Mouse (Mus musculus) left cerebral cortex, adult 8-10 months (tissue): Measurements from ENCODE around the gene Zfp68. TPM values are rescaled to one million over a fixed set of nuclear protein-coding genes. Genes with fewer than 3 reads are reported as not detected.
A peak's percentile ranks its signal among the peaks of the same experiment; 100 is the strongest.
"Not testable (repeated sequence)": the region's sequence is repeated elsewhere in the genome, so short reads cannot be mapped to it uniquely, and the experiment has no call there.

Experiments used
- DNase-seq, 2 experiments: peaks; one replicate each; pipeline ENCODE4 v3.0.0; 2022; ENCODE audit warnings: low spot score in 2 of 2
- microRNA-seq, 2 experiments: library from miRNA; unstranded; fragments of <30 nt; microRNA quantifications; one replicate each; pipeline ENCODE4 v1.2.0; 2022
- total RNA-seq, 4 experiments: library from RNA; stranded (reverse); gene quantifications; 2 replicates each; pipeline ENCODE4 v1.2.4; 2022

Gene Zfp68
- total RNA-seq: 10 to 100 TPM; 27.2 to 32.5 (median 31.5) TPM

DNA sequence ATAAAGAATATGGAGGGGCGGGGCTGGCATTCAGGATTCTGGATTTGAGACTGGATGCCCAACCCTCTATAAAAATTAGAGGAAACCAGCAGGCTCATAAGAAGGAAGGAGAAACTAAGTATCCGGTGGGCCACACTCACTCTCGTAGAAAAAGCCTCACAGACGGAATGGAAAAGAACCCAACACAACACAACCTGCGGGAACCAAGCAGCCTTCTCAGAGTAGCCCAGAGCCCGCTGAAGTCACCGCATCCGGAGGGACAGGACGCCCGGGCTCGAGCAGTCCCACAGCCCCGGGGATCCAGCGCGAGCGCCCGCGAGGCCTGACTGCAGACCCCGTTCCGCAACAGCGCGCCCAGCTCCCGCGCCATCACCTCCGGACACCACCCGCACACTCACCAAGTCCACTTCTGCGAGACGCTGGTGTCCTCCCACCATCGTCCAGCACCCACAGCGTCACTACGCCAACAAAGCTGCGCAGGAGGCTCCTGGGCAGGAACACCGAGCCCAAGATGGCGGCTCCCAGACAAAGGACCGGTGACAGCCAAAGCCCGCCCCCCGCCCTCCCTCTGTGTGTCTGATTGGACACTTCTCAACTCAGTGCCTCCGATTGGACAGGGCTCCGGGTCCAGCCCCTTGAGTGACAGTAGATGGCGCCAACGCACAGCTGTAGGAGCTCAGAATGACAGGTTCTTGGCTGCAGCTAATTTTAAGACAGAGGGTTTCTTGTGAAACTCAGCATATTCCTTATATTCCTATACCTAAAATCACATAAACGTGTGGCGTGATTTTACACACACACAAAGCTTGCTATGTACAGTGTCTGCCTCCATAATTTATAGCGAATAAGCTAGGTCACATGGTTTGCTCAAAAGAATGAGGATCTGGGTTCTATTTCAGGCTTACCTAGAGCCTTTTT lies at the start of gene Zfp68:
Gene Zfp68 (minus strand): TSS at position 551 of the 918 bp plus-strand sequence.
- peak; percentile 79 to 95 for DNase-seq

DNA sequence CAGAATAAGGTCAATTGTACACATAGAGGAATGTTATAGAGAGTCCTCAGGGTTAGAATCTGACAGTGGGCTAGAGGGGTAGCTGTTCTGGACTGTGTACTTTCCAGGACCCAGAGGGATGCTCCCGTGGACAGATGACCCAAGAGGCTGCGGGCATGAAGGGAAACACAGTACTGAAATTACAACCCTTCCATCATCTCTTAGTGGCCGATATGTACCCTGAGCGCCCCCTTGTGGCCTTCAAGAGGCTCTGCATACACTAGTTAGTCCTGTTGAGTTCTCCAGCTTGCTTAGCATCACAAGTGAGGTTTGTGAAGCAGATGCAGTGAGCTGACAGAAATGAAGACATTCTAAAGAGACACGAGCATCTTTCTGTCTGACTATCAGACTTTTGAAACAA lies 39.4 kb upstream of the Zfp68 start:
- no peak for DNase-seq

DNA sequence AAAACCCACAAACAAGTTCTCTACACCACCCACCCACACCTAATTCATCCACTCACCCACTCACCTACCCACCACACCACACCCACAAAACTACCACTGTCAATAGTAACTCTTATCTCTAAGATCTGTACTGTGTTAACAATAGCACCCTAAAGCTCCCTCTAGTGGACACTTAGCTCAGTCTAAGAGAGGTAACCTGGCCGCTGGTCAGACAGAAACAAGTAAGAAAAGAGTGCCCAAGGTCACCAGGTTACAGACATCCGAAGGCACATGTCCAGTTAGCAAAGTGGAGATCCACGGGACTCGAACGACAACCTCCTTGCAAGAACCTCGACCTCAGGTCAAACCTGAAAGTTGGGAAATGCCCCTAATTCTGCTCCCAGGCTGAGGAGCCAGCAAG lies 38.3 kb upstream of the Zfp68 start:
- peak; percentile 7 to 15 for DNase-seq

DNA sequence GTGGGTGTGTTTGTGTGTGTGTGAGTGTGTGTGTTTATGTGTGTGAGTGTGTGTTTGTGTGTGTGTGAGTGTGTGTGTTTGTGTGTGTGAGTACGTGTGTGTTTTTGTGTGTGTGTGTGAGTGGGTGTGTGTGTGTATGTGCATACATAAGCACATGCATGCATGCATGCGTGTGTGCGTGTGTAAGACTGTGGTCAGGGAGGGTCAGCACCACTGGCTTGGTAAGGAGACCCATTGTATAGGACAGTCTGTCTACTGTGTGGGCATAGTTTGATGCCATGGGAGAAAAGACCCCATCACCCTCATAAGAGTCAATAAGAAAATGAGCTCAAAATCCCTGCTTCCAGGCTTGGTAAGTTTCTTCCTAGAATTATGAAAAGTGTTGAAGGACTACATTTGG lies 37.8 kb upstream of the Zfp68 start:
- DNase-seq: no peak

DNA sequence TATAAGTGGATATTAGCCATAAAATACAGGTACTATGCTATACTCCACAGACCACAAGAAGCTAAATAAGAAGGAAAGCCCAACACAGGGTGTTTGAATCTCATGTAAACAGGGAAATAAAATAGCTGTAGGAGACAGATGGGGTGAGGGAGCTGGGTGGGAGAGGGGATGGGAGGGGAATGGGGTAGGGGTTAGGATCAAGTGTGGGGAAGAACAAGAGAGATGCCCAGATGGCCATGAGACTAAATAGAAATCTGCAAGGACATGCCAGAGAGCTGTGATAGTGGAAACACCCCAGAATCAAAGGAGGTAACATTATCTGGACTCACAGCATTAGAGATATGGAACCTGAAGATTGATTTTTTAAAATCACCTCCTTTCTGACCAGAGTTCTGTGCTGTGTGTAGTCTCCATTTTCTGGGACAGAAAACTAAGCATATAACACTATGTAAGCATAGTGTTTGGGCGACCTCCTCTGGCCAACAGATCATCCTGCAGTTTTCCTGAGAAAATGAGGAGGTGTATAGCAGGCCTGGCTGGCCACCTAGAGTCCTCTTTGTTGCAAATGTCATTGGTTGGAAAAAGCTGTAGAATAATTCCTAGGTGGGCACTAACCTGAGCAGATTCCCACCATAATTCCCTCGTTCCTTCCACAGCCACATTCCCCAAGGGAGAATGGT lies 37.1 kb upstream of the Zfp68 start:
- DNase-seq: no peak

DNA sequence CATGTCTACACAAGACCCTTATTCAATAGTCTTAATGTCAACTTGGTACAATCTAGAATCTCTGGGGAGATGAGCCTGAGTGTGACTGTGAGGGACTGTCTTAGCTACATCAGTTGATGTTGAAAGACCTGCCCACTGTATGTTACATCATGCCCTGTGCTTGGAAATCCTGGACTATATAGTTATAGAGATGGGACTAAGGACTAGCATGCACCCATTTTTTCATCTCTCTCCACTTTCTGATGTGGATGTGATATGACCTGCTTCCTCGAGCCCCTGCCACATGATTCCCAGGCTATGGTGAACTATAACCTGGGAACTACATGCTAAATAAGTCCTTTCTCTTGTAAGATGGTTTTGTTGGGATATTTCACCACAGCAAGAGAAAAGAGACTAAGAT lies 33.4 kb upstream of the Zfp68 start:
- DNase-seq: no peak

DNA sequence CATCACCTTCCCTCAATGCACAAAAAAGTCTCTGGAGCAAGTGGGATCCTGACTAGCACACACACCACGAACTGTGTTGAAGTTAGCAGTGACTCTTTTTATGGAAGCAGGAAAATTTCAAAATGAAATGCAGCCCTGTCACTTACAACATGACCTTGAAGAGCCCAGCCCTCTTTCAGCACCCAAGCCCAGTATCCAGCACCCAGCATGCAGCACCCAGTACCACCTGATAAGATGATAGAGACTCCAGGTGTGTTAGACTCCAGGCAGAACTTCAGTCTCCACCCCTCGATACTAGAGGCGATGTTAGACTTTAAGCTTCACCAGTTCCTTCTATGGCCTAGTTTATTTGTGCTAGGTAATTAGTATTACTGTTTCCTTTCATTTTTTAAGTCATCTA lies 22.2 kb upstream of the Zfp68 start:
- DNase-seq: no peak

DNA sequence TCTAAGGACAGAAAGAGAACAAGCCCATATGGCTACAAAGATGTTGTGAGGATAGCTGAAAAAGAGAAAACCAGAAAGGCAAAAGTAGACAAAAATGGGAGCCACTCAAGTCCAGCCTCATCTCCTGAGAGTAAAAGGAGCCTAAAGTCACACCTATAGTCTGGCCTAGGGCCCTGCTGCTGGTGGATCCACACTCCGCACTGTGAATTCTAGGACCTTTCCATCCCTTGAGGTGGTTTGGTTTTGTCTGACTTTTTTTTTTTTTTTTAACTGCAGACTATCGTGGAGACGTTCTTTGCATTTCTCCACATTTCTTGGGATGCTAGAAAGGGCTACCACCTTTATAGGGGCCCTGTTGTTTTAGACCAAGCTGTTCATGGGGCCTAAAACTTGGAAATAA lies 21.5 kb upstream of the Zfp68 start:
- DNase-seq: no peak

DNA sequence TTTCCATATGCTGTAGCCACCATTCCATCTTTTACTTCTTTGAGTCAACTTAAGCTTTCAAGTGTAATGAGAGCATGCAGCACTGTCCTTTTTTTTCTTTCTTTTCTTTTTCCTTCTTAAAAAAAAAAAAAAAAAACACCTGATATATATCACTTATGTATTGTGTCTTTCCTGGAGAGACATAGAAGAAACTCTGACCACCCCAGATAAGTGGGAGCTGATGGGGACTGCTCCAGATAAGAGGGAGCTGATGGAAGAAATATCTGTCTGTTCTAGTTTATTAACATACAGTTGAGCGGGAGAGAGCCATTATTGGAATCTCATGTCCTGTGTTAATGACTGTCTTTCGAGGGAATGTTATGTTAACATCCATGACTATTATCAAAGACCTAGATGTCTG lies 16.9 kb upstream of the Zfp68 start:
- no peak for DNase-seq

DNA sequence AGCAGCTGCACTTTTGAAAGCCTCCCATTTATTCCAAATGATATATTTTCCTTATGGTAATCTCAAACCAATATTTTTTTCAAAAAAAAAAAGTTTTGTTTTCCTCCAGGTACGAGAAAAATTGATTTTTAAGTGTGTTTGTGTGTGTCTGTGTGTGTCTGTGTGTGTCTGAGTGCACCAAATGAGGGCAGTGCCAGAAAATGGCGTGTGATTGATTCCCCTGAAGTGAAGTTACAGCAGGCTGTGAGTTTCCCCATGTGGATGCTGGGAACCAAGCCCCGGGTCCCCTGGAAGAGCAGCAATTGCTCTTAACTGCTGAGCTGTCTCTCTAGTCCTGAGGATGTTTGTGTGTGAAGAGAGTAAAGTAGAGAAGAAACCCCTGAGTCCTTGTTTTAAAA lies 3.9 kb upstream of the Zfp68 start:
- DNase-seq: no peak

DNA sequence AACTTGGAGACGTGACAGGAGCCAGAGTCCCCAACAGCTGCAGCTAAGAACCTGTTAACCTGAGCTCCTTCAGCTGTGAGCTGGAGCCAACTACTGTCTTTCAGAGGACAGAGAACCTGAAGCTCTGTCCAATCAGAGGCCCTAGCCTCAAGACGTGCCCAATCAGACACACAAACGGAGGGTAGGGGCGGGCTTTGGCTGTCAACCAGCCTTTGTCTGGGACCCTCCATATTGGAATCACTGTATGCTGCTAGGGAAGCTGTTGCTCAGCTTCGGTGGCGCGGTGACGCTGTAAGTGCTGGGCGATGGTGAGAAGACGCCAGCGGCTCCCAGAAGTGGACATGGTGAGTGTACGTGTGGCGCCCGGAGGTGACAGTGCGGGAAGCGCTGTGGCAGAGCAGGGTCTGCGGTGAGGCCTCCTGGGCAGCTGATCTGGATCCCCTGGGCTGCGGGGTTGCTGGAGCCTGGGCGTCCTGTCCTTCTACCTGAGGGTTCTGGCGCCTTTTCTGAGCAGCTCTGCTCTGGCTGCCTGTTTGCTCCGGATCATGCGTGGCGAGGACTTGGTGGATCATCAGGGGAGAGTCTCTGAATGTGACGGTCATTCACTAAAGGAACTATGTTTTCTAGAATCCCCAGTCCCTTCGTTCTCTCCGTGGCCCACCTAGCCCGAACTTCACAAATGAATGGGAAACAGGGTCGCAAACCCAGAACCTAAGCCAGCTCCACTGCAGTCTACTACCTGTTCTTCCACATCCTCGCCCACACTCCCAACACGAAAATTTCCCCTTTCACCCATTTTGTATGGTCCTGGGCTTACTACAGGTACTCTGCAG lies 3.3 kb upstream of the Zfp68 start, which contains the start of gene A430033K04Rik:
Gene A430033K04Rik (plus strand): TSS at position 215 of the 833 bp plus-strand sequence.
- peak; percentile 92 to 95 for DNase-seq

DNA sequence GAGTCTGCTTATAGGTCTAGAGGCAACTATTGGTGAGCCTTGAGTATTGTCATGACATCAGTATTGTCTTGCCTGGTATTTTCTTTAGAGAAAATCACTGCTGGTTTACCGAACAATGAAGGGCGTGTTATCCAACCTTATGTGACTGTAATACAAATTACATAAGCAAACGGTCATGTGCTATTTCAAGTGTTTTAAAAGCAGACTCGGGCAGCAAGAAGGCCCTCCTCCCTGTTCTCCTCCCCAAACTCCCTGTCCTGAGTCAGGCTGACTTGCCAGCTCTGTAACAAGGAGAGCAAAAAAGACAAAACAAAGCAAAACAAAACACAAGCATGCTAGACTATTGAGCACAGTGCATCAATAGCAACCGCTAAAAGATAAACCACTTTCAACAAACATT lies 1.3 kb upstream of the Zfp68 start:
- no peak for DNase-seq

DNA sequence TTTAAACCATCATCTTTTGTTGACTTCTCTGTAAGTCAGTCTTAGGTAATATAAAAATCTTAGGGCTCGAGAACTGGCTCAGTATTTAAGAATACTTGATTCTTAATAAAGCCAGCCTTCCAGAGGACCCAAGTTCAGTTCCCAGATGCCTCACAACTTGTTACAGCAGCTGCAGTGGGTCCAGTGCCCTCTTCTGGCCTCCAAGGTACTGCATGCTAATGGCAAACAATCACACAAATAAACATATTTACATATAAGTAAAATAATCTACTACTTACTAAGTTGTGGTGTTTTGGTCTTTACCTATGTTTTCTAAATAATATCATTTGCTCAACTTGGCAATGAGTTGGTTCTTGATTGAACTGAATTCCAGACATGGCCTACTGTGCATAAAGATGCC lies 1.2 kb downstream of the Zfp68 start:
- DNase-seq: no peak

DNA sequence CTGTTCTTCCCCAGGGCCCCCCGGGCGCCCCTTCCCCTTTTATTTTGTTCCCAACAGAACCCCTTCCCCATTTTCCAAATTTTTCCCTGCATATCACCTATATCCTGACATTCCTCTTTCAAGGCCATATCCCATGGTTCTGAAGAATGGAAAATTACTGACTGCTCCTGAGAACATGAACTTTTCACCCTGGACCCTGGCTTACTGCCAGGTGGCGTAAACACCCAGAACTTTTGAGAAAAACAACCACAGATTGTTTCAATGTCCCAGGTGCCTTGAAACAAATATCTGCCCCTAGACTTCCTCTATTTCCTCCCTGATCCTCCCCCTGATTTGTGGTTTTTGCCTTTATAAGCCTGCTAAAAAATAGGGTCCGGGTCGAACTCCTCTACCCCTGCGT lies 32.2 kb downstream of the Zfp68 start:
- no peak for DNase-seq

DNA sequence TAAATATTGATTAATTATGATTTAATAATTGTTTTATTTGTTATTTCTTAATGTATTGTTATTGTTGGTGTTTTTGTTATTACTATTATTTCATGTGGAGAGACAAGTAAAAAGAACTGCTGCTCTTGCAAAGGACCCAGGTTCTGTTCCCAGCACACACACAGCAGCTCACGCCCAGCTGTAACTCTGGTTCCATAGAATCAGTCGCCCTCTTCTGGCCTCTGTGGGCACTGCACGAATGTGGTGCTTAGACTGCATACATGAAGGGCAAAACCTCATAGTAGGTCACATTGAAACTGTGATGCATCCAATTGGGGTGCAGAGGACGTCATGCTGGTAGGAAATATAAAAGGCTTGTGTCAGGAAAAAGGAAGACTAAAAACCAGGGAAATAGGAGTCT lies 47.9 kb downstream of the Zfp68 start:
- no peak for DNase-seq

DNA sequence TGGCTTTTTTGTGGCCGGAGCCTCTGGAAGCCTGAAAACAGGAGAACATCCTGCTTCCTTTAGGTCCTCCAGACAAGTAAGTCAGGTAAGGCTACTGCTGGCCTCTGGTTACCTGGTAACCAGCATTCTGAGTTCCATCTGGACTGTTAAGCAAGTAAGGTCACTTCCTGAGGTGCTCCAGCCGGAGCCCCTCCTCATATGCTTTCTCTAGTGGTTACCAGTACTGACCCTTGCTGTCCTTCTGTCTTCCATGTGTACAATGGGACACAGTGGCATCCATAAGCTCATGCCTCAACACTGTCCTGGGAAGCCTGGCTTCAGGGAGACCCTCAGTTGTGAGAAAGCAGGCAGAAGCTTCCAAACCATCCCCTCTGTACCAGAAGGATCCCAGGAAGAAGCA lies 54.9 kb downstream of the Zfp68 start, which contains the start of gene 1700123K08Rik:
Gene 1700123K08Rik (minus strand): TSS at position 101 of the 400 bp plus-strand sequence.
- not testable (repeated sequence) for DNase-seq

Small RNAs within 50 kb of the gene (microRNA-seq; reads per million reads assigned to microRNA genes)
- gene Gm24082: 0 reads per million in 2 experiments

Other genes with a start within 250 kb of the Zfp68 start
- gene Zfp157, start 178.3 kb downstream of the Zfp68 start, total RNA-seq: 10 to 100 TPM; 20.6 to 23.6 (median 20.8) TPM
- gene 1700123K08Rik, start 55.0 kb downstream of the Zfp68 start, total RNA-seq: under 1 TPM in 1 of 4 experiments, not detected in 3; 0.37 TPM
- 10 to 100 TPM; 16.0 to 18.4 (median 17.2) TPM for gene A430033K04Rik, start 3.1 kb upstream of the Zfp68 start, total RNA-seq
- 10 to 100 TPM; 42.6 to 50.0 (median 47.2) TPM for gene Fam20c, start 134.8 kb upstream of the Zfp68 start, total RNA-seq
- not detected for gene Gm5294, start 200.3 kb upstream of the Zfp68 start, total RNA-seq